Mouse (Mus musculus): ENCODE results near the gene Slc45a2.
A peak's percentile ranks its signal among the peaks of the same experiment; 100 is the strongest.
"Not testable (repeated sequence)": the region's sequence is repeated elsewhere in the genome, so short reads cannot be mapped to it uniquely, and the experiment has no call there.

Slc45a2 gene

DNA sequence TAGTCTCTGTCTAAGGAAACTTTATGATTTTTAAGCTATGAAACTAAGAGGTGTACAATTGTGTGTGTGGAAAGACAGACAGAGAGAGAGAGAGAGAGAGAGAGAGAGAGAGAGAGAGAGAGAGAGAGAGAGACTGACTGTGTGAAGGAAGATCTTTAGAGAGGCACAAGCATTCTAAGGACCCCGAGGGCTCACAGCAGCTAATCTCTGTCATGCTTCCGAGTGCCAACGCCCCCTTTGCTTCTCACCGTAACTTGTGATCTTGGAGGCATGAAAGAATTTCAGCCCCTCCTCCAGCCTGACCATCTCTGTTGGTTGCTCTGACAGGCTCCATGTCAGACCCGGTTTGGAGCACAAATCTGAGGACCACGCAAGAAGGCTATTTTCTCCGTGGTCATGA lies at the start of gene Slc45a2:
Slc45a2 (plus strand) TSS at position 301 of the 400 bp plus-strand sequence.
- no peak for DNase-seq (ENCODE audit: inconsistent ontology term)

GRCm38 (mm10) chr15:10951951-10952759 lies 48.4 kb upstream of the Slc45a2 start, which contains the start of gene C1qtnf3:
Gene C1qtnf3, plus strand, starts transcription at chr15:10952332.
- DNase-seq (ENCODE audit: inconsistent ontology term): peak; percentile 79

GRCm38 (mm10) chr15:10952760-10953305 lies 47.7 kb upstream of the Slc45a2 start:
- no peak for DNase-seq (ENCODE audit: inconsistent ontology term)

DNA sequence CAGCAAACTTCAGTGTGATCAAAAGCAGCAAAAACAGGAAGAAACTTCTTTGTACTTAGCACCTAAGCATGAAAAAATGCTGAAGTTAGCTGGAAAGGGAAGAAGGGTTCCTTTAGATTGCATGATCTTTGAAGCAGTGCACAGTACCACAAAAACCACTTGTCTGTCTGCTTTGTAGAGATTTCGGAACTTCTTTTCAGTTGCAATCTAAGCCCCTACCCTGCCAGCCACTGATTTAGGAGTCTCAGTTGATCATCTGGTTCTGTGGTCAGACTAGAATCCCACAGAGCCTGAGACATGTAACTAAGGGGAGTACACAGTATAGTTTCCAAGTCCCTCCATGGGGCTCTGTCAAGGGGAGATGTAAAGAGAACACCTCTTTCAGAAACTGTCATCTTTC lies 47.1 kb upstream of the Slc45a2 start:
- no peak for DNase-seq (ENCODE audit: inconsistent ontology term)

- DNase-seq (ENCODE audit: inconsistent ontology term): no peak
Measured at GRCm38 (mm10) chr15:10954381-10955016, 46.0 kb upstream of the Slc45a2 start.

DNA sequence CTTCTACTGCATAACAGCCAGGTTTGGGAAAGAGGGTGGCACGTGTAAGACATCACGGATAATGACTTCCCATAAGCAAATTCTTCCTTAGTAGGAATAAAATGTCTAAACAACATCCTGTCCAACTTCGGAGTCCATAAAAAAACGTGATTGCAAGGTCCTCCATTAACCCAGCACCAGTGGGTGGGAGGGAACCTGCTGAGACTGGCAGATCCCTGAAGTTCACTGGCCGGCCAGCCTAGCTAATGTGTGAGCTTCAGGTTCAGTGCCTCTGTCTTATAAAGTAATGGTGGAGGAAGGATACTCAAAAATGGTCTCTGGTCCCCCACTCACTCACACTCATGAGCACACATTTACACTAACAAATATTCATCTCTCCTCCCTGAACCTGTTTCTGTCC lies 45.4 kb upstream of the Slc45a2 start:
- DNase-seq (ENCODE audit: inconsistent ontology term): no peak

GRCm38 (mm10) chr15:10956706-10957105 lies 43.8 kb upstream of the Slc45a2 start:
- DNase-seq (ENCODE audit: inconsistent ontology term): no peak

DNA sequence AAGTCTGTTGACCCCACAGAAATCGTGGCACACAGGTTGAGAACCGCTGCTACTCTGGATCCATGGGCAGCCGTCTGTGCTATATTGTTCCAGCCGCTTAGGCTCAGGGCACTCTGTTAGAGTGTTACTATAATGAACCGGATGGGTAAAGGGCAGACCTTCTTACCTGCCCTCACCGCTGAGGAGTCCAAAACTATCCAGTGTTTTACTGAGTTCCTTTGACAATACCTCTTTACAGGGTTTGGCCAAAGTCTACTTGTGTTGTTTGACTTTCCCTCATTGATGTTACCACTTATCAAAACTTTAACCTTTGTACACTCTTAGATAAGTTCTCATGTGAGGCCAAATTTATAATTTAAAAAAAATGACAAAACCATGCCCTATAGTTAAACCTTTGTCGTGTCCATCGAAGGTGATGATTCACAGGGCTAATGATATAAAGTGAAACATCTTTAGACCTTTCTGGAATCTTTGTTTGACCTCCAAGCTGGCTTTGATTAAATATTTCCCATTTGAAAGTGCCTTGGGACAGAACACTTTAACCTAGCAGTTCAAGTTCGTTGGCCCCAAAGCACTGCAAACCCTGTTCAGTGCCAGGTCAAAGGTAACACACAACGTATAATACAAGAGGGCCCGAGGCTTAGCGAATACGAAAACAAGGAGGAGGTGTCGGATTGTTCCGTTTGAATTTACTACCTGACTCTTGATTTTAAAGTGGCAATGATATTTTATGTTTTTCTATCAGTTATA lies 41.1 kb upstream of the Slc45a2 start:
- DNase-seq (ENCODE audit: inconsistent ontology term): no peak

DNA sequence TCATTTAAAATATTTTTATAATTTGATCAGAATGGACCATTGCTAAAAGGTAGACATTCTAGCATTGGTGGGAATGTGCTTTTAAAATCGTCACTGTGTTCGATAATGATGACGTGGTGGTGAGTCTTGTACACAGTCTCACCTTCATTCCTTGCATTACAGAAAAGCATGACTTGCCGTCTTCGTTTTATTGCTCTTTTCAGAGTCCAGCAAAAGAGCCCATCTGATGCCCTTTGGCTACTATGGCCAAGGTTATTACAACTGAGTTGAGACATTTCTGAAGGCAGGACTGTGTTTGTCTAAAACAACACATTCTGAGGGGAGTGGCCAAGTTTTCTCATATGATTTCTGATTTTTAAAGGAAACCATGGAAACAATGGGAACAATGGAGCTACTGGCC lies 40.3 kb upstream of the Slc45a2 start:
- no peak for DNase-seq (ENCODE audit: inconsistent ontology term)

DNA sequence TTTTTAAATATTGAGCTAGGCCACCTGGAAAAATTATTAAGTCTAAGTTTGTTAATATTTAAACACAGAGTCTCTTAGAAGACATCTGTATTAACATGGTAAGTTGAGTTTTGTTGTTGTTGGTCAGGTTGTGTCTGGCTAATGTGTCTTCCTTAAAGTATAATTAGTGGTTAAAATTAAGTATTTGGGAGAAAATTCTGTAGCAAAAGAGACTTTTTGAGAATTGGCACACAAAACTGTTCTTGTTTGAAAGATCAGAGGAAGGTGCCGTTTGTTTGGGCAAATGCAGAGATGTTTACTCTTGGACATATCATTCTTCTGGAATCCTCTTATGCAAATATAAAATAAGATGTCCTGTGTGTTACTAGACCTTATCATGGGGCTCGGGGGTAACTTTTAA lies 37.9 kb upstream of the Slc45a2 start:
- DNase-seq (ENCODE audit: inconsistent ontology term): no peak

GRCm38 (mm10) chr15:10969439-10969838 lies 31.1 kb upstream of the Slc45a2 start:
- no peak for DNase-seq (ENCODE audit: inconsistent ontology term)

DNA sequence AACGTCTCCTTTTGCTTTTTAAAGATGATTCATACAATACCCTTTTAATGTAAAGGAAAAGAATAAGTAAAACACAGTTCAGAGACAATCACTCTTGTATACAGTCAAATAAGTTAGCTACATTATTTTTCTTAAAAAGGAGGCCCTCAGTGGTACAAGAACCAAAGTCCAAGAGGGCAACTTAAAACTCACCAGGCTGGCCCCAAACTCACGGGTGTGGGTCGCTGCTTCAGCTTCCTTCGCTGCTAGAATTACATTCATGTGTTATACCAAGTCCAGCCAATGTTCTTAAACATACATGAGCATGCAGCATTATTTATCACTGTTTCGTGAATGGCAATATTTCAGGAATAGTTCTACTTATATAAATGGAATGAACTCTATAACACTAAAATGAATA lies 29.7 kb upstream of the Slc45a2 start:
- DNase-seq (ENCODE audit: inconsistent ontology term): no peak

GRCm38 (mm10) chr15:10977151-10977550 lies 23.4 kb upstream of the Slc45a2 start:
- DNase-seq (ENCODE audit: inconsistent ontology term): no peak

DNA sequence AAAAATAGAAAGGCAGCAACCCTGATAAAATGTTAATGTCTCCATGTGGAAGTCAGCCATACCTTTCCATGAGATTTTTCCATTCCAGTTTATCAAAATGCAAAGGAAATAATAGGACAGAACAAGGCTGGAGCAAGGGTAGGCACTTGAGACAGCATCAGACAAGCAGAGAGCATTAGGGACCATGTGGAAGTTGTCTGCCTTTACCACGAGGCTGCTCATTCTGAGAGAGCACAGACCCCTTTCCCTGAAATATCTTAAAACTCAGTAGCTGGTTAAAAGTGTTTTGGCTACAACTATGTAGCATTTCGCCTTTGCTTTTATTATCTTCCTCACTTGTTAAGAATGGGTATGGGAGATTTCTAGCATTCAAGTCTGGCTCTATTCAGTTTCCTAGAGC lies 19.8 kb upstream of the Slc45a2 start:
- no peak for DNase-seq (ENCODE audit: inconsistent ontology term)

- peak; percentile 93 for DNase-seq (ENCODE audit: inconsistent ontology term)
Measured at GRCm38 (mm10) chr15:10981377-10982063, 19.0 kb upstream of the Slc45a2 start, which contains the start of gene Amacr. Gene Amacr, plus strand, starts transcription at chr15:10981756.

DNA sequence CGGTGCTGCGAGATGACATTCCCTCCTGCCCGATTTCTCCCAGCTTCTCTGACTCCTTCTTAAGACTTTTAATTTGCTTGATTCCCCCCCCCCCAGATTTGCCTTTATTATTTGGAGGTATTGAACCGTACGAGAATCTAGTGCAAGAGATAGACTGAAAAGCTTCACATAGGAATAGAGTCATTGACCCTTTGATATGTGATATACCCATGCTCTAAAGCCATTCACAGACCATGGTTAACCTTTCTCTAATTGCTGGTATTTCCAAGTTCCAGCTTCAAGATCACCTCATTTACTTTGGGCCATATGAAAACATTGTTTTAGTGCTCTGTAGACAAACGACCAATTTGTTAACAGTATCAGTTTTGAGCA lies 18.5 kb upstream of the Slc45a2 start:
- DNase-seq (ENCODE audit: inconsistent ontology term): no peak

DNA sequence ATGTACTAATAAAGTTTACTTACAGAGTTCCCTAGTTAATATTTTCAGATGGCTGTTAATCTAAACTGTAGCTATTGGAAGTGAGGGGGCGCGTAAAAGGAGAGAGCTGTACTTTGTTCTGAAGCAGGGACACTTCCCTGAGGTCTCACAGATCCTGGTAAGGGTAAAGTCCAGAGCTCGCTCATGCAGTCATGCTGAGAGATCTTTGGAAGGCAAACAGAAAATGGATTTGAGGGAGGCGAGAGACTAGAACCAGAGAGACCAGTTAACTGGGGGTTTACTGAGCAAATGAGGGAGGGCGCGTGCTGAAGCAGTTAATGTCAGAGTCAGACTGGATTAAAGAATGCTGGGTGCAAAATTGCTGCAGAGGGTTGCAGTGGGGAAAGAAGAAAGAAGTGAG lies 14.8 kb upstream of the Slc45a2 start:
- DNase-seq (ENCODE audit: inconsistent ontology term): no peak

GRCm38 (mm10) chr15:10986477-10986876 lies 14.0 kb upstream of the Slc45a2 start:
- not testable (repeated sequence) for DNase-seq (ENCODE audit: inconsistent ontology term)

DNA sequence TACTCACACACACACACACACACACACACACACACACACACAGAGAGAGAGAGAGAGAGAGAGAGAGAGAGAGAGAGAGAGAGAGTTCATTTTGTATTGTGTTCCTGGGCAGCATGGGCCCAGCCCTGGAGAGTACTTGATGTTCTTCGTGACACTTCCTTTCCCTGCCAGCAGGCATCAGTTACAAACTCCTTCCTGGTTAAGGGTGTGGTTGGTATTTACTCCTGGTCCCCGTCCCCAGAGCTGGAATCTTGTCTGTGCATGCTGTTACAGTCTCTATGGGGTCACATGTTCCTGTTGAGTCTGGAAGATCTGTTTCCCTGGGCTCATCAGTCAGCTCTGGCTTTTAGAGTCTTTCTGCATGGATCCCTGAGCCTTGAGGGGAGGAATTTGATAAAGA lies 10.1 kb upstream of the Slc45a2 start:
- no peak for DNase-seq (ENCODE audit: inconsistent ontology term)

GRCm38 (mm10) chr15:10991566-10991965 lies 9.0 kb upstream of the Slc45a2 start:
- DNase-seq (ENCODE audit: inconsistent ontology term): no peak

DNA sequence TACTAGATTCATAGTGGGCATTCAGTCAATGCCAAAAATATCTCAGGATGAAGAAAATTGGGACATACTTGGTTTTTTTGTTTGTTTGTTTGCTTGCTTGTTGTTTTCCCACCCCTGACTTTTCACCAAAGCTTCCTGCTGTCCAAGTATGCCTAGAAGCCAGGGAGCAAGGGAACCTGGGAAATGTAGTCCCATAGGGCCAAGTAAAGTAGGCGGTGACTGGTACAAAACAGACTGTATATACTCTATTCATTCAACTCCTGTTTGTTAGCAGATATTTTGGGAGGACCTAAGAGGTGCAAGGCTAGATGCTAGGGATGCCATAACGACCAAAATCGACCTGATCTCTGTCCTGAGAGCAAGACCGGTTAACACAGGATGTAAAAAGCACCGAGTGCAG lies 689 bp upstream of the Slc45a2 start:
- no peak for DNase-seq (ENCODE audit: inconsistent ontology term)

DNA sequence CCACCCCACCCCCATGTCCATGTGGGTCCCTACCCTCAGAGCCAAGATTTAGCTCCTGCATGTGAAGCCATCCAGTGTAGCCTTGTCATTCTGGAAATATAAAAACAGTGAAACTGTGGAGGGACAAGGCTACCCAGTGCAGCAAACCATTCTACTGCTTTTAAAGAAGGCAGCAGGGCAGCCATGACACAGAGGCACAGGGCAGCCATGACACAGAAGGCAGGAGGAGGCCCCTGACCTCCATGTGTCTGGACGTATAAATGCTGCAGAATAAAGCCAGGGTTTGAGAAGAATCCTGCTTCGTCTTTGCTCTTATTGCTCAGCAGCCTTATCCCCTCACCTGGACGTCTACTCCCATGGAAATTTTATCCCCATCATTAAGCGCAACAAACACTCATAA lies 3.3 kb downstream of the Slc45a2 start:
- no peak for DNase-seq (ENCODE audit: inconsistent ontology term)

Measured in Muller cell, postnatal 12 days (primary cell).